10 mouse cellular contexts compared by ENCODE assay signal in the genomic region with DNA sequence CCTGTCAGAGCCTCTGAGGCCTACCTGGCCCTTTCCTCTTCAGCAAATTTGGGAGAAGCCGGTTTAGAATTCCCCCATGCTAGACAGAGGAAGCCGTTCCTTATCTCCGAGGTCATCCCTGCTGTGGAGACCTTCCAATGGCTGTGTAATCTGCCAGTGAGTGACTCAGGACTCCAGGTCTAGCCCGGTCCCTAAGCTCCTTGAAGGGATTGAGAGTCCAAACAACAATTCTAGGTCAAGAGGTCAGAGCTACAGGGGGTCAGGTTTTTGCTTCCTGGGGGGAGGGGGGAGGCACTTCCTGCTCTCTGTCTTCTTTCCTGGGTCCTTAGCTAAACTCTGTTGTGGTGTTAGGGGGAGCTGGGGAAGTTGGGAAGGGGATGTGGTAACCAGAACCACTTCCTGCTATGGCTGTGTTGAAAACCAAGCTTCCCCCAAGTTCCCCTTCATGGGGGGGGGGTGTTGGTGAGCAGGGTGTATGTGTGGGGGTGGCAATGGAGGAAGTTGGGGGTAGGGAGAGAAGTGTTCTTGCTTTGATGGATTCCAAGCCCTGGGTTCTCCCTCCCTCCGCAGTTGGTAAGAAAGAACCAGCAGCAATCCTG. TPM values are rescaled to one million over a fixed set of nuclear protein-coding genes. Genes with fewer than 3 reads are reported as not detected.
DNase-seq lines count a peak whose midpoint lies in the region; ATAC-seq and TF ChIP-seq lines count a peak whose summit lies in the region.
"Had no signal": no experiment of that assay in that cellular context is flagged by ENCODE, and none has a peak within 500 bp of the region (broad histone marks: within the 10 kb centered on the region; RNA-seq: fewer than 3 reads in every experiment).

No protein-coding gene starts in this region.

- H3K27me3 ChIP-seq in midbrain, embryonic 10.5 days (ENCODE audit: low read depth, poor library complexity, severe bottlenecking) = peaks cover 87% of the 10 kb centered on the region
- 0 out of 2 replicates have a peak, but pooled peaks cover 3% of the 10 kb centered on the region for H3K27me3 ChIP-seq in midbrain, postnatal 0 days (ENCODE audit: insufficient read depth, low read length)

- H3K9me3 ChIP-seq in midbrain, embryonic 10.5 days (replicated peaks) = no peaks in the 10 kb centered on the region
- no peaks in the 10 kb centered on the region for H3K9me3 ChIP-seq in midbrain, postnatal 0 days (ENCODE audit: low read length)
- H3K9me3 ChIP-seq: heart, embryonic 15.5 days; midbrain, embryonic 13.5 days had no signal

- 16% methylated on average over 5 of the region's 5 CpGs for WGBS in midbrain, embryonic 10.5 days
- WGBS in midbrain, postnatal 0 days = 18% methylated on average over 5 of the region's 5 CpGs

- ATAC-seq in midbrain, postnatal 0 days (ENCODE audit: low FRiP score) = no peak
- peak; percentile 85 for ATAC-seq in activated CD4-positive, CD25-positive, alpha-beta regulatory T cell, adult 4 months
- peak; percentile 78 for ATAC-seq in megakaryocyte, adult 5-6 weeks (ENCODE audit: poor library complexity, severe bottlenecking)
- ATAC-seq: midbrain, embryonic 13.5 days had no signal

- peaks cover 50% of the 10 kb centered on the region for H3K4me1 ChIP-seq in midbrain, embryonic 10.5 days
- H3K4me1 ChIP-seq in midbrain, postnatal 0 days (ENCODE audit: insufficient read depth, low read length) = 0 out of 2 replicates have a peak, but pooled peaks cover 14% of the 10 kb centered on the region

- H3K36me3 ChIP-seq in midbrain, embryonic 10.5 days = no peaks in the 10 kb centered on the region
- H3K36me3 ChIP-seq in midbrain, postnatal 0 days (ENCODE audit: insufficient read depth, low read length) = no peaks in the 10 kb centered on the region
- H3K36me3 ChIP-seq: heart, embryonic 15.5 days; midbrain, embryonic 13.5 days had no signal

- no peak overlapping the region for H3K4me3 ChIP-seq in midbrain, embryonic 10.5 days
- no peak overlapping the region for H3K4me3 ChIP-seq in midbrain, postnatal 0 days (ENCODE audit: low read depth, low read length)
- H3K4me3 ChIP-seq: heart, embryonic 15.5 days; midbrain, embryonic 13.5 days had no signal

- H3K4me2 ChIP-seq in midbrain, postnatal 0 days (ENCODE audit: low read depth, low read length, poor library complexity, severe bottlenecking) = no peak overlapping the region
- H3K4me2 ChIP-seq: heart, embryonic 15.5 days; midbrain, embryonic 13.5 days had no signal

- 0 out of 2 replicates have a peak overlapping the region, but pooled peaks have one; percentile 13 for H3K27ac ChIP-seq in midbrain, embryonic 10.5 days (replicated peaks)
- H3K27ac ChIP-seq in midbrain, postnatal 0 days (ENCODE audit: low read depth, low read length) = no peak overlapping the region
- H3K27ac ChIP-seq: heart, embryonic 15.5 days; midbrain, embryonic 13.5 days had no signal

- no peak for DNase-seq in midbrain, embryonic 10.5 days (ENCODE audit: low spot score)
- no peak for DNase-seq in midbrain, postnatal 0 days (ENCODE audit: low spot score)
- DNase-seq in urinary bladder, adult 18-20 months (ENCODE audit: low spot score in 2 of 2) = no peak
- no peak for DNase-seq in Muller cell, postnatal 12 days (ENCODE audit: inconsistent ontology term)
- no peak for DNase-seq in cerebellum, adult 11 months
- DNase-seq: layer of hippocampus, adult 9-11 months had no signal

- no peak overlapping the region for H3K9ac ChIP-seq in midbrain, postnatal 0 days (replicated peaks; ENCODE audit: low read length, poor library complexity, severe bottlenecking)
- H3K9ac ChIP-seq: heart, embryonic 15.5 days; midbrain, embryonic 13.5 days had no signal

- TF ChIP-seq CTCF in midbrain, postnatal 0 days (IDR thresholded peaks at IDR 0.05) = no peak

RNA-seq across cellular contexts. Expression of a gene that starts 2.2 kb away (rescaled TPM):
- polyA plus RNA-seq in midbrain, embryonic 10.5 days (2016; fragmentation: Nextera tagmentation; extraction: Ambion mirVana) = 0.39 and 0.97 TPM in 2 replicates
- total RNA-seq in midbrain, postnatal 0 days (2014; rRNA removed) = 7.5 and 13.4 TPM in 2 replicates
- 7.1 and 8.2 TPM in 2 replicates for polyA plus RNA-seq in midbrain, postnatal 0 days (2015; fragmentation: Nextera tagmentation; extraction: Ambion mirVana)
- 1 to 10 TPM in 1 of 2 experiments, under 1 TPM in 1; 0.78 to 1.4 TPM for polyA plus RNA-seq in activated CD4-positive, CD25-positive, alpha-beta regulatory T cell, adult 4 months (2017; shearing (Covaris generic))
- 326 and 367 TPM in 2 replicates for total RNA-seq in megakaryocyte, adult 5-6 weeks (2015)
- total RNA-seq in megakaryocyte, adult 5-6 weeks (2017) = 217 and 317 TPM in 2 replicates

RNA-seq across cellular contexts. Expression of a gene that starts 17.8 kb away (rescaled TPM):
- polyA plus RNA-seq in midbrain, embryonic 10.5 days (2016; fragmentation: Nextera tagmentation; extraction: Ambion mirVana) = 0.99 and 2.1 TPM in 2 replicates
- total RNA-seq in midbrain, postnatal 0 days (2014; rRNA removed) = 311 and 368 TPM in 2 replicates
- 83.5 and 86.4 TPM in 2 replicates for polyA plus RNA-seq in midbrain, postnatal 0 days (2015; fragmentation: Nextera tagmentation; extraction: Ambion mirVana)
- polyA plus RNA-seq in activated CD4-positive, CD25-positive, alpha-beta regulatory T cell, adult 4 months (2017; shearing (Covaris generic)) = under 1 TPM in 1 of 2 experiments, not detected in 1; 0.34 TPM
- 0.91 and 1.3 TPM in 2 replicates for total RNA-seq in megakaryocyte, adult 5-6 weeks (2015)
- 0.48 and 0.89 TPM in 2 replicates for total RNA-seq in megakaryocyte, adult 5-6 weeks (2017)

RNA-seq across cellular contexts. Expression of a gene that starts 31.2 kb away (rescaled TPM):
- 14.1 and 17.1 TPM in 2 replicates for polyA plus RNA-seq in midbrain, embryonic 10.5 days (2016; fragmentation: Nextera tagmentation; extraction: Ambion mirVana)
- total RNA-seq in midbrain, postnatal 0 days (2014; rRNA removed) = 28.9 and 29.0 TPM in 2 replicates
- polyA plus RNA-seq in midbrain, postnatal 0 days (2015; fragmentation: Nextera tagmentation; extraction: Ambion mirVana) = 11.1 and 11.4 TPM in 2 replicates
- polyA plus RNA-seq in activated CD4-positive, CD25-positive, alpha-beta regulatory T cell, adult 4 months (2017; shearing (Covaris generic)) = 1 to 10 TPM; 6.7 to 9.0 TPM
- total RNA-seq in megakaryocyte, adult 5-6 weeks (2015) = 15.6 and 16.1 TPM in 2 replicates
- 9.4 and 10.0 TPM in 2 replicates for total RNA-seq in megakaryocyte, adult 5-6 weeks (2017)

Comparison
In these comparisons a context has a peak if more than half of its experiments do, and no peak if none do; other contexts are left out.
1. RNA of a gene that starts 17.8 kb away (polyA plus RNA-seq): 83.5 to 86.4 TPM in midbrain, postnatal 0 days; 0.99 to 2.1 TPM in midbrain, embryonic 10.5 days and 0.34 TPM in activated CD4-positive, CD25-positive, alpha-beta regulatory T cell, adult 4 months; every median in the first group is over 10 times any median in the second.